Mouse (Mus musculus): ENCODE data around the gene Dhx58. TPM values are rescaled to one million over a fixed set of nuclear protein-coding genes. Genes with fewer than 3 reads are reported as not detected.

The Dhx58 gene
- polyA plus RNA-seq, 2 experiments from 2014 or later: 31.6 to 60.3 TPM

Other genes starting within 250 kb of the Dhx58 start
- 1 to 10 TPM; 2.2 to 3.0 TPM for gene Klhl11, start 231.5 kb downstream of the Dhx58 start, polyA plus RNA-seq (2017; shearing (Covaris generic))
- gene Acly, start 176.3 kb downstream of the Dhx58 start, polyA plus RNA-seq (2017; shearing (Covaris generic)): 100 to 1,000 TPM; 102 to 153 TPM
- gene Ttc25, start 158.7 kb downstream of the Dhx58 start, polyA plus RNA-seq (2017; shearing (Covaris generic)): under 1 TPM in 1 of 2 experiments, not detected in 1; 0.24 TPM
- gene Cnp, start 129.4 kb downstream of the Dhx58 start, polyA plus RNA-seq (2017; shearing (Covaris generic)): 100 to 1,000 TPM; 185 to 348 TPM
- gene Nkiras2, start 85.0 kb downstream of the Dhx58 start, polyA plus RNA-seq (2017; shearing (Covaris generic)): 10 to 100 TPM; 27.1 to 30.3 TPM
- gene Dnajc7, start 84.1 kb downstream of the Dhx58 start, polyA plus RNA-seq (2017; shearing (Covaris generic)): 100 to 1,000 TPM; 426 to 510 TPM
- gene Zfp385c, start 11.8 kb downstream of the Dhx58 start, polyA plus RNA-seq (2017; shearing (Covaris generic)): under 1 TPM in 1 of 2 experiments, not detected in 1; 0.23 TPM
- gene Kat2a, start 8.2 kb upstream of the Dhx58 start, polyA plus RNA-seq (2017; shearing (Covaris generic)): 10 to 100 TPM; 11.1 to 13.2 TPM
- 1 to 10 TPM in 1 of 2 experiments, not detected in 1; 1.0 TPM for gene Hspb9, start 9.6 kb upstream of the Dhx58 start, polyA plus RNA-seq (2017; shearing (Covaris generic))
- 10 to 100 TPM; 21.2 to 35.8 TPM for gene Rab5c, start 33.9 kb upstream of the Dhx58 start, polyA plus RNA-seq (2017; shearing (Covaris generic))
- not detected for gene Kcnh4, start 55.7 kb upstream of the Dhx58 start, polyA plus RNA-seq (2017; shearing (Covaris generic))
- gene Hcrt, start 58.7 kb upstream of the Dhx58 start, polyA plus RNA-seq (2017; shearing (Covaris generic)): not detected
- gene Ghdc, start 66.7 kb upstream of the Dhx58 start, polyA plus RNA-seq (2017; shearing (Covaris generic)): 1 to 10 TPM; 2.7 to 3.1 TPM
- gene Stat5b, start 146.5 kb upstream of the Dhx58 start, polyA plus RNA-seq (2017; shearing (Covaris generic)): 10 to 100 TPM; 39.3 to 53.2 TPM
- gene Stat5a, start 155.1 kb upstream of the Dhx58 start, polyA plus RNA-seq (2017; shearing (Covaris generic)): 10 to 100 TPM; 37.9 to 52.4 TPM
- 100 to 1,000 TPM; 105 to 122 TPM for gene Stat3, start 235.3 kb upstream of the Dhx58 start, polyA plus RNA-seq (2017; shearing (Covaris generic))

Data from CD4-positive, CD25-positive, alpha-beta regulatory T cell, adult 4 months (primary cell).